Mouse (Mus musculus) lung, postnatal 14 days (tissue): ENCODE results near the gene Ccdc173.

ENCODE experiments used
- DNase-seq: peaks from one replicate; pipeline ENCODE4 v3.0.0; 2021

Ccdc173 gene

DNA sequence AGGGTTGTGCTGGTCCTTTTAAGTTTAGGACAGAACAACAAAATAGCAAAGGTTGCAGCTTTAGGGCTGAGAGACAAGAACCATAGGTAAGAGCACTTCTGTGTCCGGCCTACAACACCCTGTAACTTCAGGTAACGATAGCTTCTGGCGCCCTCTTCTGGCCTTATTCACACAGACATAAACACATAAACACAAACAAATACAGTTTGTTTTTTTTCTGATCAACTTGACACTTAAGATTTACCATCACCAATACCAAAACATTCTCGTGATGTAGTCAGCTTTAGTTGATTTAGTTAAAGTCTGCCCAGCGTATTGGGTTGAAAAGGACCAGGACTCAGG lies 10.6 kb downstream of the Ccdc173 start:
- DNase-seq = peak; percentile 39

DNA sequence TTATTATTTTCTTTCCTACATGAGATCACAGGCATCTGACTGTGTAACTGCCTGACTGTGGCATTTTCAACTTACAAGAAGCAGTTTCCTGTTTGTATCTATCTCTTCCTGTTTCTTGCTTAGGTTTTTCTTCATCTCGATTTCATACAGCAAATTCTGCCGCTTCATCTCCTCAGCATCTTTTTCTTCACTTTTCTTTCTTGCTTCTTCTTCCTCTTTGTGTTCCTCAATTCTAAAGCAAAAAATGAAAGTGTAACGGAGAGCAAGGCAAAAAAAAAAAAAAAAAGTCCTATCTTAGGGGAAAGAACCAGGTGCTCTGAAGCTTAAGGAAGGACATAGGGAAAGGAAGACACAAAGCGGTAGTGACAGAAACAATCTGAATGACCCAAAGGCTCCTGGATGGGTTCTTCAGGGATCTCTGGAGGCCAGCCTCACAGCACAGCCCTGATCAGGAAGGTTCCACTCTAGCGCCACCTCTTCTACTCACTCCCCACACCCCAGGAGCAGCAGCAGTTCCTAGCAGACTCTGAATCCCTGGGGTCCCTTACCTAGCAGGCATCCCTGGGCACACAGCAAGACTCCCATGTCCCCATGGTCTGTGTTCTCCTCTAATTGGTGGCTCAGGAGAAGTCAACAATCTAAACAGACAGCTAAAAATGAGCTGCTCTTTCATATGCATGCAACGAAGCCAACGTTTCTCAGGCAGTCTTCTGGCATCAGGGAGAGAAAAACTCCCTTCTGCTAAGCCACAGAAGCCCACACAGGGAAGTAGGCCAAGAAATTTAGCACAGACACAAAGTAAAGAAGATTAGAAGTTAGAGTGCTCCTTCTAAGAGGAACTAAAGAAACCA lies 11.2 kb downstream of the Ccdc173 start:
- peak; percentile 2 for DNase-seq

DNA sequence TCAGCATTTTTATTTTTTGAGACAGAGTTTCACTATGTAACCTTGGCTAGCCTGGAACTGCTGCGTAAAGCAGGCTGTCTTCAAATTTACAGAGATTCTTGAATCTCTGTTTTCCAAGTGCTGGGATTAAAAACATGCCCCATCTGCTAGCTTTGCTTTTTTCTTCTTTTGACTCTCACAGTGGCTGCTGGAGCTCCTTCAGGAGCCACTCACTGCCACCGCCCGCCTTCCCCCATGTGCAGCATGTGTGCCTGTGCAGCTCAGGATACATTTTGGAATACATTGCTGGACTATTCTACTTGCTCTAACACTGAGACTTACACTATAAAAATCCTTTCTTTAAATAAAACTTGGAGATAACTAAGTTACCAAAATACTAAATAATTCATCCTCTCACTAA lies 16.0 kb downstream of the Ccdc173 start:
- DNase-seq = no peak

DNA sequence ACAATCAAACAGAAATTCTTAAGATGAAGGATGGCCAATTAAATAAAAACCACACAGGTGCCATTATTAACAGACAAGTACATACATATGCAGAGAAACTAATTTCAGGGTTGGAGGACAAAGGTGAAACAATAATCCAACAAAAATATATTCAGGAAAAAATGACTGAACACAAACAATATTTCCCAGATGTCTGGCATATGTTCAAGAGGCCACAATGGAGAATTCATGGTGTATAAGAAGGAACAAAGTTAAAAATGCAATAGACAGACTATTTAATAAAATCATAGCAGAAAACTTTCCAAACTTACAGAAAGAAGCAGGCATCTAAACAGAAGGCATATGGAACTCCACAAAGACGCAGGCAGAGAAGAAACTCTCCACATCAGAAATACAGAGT lies 24.7 kb downstream of the Ccdc173 start:
- no peak for DNase-seq

DNA sequence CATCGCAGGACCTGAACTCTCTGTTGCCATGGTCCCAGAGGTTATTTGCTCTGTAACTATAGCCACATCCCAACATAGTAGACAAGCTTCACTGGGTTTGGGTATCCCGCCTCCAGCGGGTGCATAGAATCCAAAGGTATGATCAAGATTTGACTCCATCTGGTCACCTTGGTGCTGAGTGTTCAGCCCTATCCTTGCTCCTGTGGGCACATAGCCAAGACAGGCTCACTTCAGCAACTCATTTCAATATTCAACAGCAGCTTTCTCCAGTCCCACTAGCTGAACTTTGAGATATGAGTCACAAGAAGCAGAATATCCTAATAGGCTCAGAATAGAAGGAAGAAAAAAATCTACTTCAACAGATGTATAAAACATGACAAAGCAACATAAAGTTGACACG lies 26.0 kb downstream of the Ccdc173 start:
- no peak for DNase-seq

DNA sequence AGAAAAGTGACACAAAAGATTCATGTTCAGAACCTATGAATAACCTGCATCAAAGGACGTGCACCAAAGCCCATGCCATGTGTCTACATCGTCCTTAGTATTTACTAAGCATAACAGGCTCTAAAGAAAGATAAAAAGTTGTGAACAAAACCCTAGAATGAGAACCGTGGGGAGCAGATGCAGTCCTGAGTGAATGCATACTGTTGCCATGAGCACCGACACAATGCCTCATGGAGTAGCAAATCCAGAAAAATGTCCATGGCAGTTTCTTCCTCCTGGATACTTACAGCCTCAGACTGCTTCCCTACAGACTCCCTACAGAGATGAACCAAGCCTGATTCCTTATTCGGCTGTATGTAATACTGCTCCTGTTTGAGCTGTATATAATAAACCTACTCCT lies 28.4 kb downstream of the Ccdc173 start:
- DNase-seq = no peak

DNA sequence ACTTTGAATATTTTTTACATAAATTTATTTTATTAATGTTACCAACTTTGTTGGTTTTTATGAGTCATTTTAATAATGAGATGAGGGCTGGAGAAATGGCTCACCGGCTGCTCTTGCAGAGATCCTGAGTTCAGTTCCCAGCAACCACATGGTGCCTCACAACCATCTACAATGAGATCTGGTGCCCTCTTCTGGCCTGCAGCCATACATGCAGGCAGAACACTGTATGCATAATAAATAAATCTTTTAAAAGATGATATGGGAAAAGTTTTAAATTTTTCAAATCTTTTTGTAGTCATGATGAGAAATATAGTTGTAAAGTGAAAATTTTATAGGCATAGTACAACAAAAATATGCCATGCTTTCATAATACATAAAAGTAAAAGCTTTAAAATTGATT lies 44.3 kb downstream of the Ccdc173 start:
- no peak for DNase-seq

DNA sequence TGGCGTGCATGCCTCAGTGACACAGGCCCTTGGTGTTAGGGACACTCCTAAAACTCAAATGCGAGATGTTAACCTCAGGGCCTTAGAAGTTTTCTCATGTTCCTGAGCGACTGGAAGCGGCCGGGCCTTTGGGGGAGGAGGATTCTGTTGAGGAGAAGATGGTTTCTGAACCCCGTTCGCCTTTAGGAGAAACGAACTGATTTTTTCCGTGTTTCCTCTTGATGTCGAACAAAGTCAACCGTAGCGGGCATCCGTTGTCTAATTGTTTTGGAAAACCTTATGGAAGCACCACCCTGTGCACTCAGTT lies 65.9 kb downstream of the Ccdc173 start:
- no peak for DNase-seq

DNA sequence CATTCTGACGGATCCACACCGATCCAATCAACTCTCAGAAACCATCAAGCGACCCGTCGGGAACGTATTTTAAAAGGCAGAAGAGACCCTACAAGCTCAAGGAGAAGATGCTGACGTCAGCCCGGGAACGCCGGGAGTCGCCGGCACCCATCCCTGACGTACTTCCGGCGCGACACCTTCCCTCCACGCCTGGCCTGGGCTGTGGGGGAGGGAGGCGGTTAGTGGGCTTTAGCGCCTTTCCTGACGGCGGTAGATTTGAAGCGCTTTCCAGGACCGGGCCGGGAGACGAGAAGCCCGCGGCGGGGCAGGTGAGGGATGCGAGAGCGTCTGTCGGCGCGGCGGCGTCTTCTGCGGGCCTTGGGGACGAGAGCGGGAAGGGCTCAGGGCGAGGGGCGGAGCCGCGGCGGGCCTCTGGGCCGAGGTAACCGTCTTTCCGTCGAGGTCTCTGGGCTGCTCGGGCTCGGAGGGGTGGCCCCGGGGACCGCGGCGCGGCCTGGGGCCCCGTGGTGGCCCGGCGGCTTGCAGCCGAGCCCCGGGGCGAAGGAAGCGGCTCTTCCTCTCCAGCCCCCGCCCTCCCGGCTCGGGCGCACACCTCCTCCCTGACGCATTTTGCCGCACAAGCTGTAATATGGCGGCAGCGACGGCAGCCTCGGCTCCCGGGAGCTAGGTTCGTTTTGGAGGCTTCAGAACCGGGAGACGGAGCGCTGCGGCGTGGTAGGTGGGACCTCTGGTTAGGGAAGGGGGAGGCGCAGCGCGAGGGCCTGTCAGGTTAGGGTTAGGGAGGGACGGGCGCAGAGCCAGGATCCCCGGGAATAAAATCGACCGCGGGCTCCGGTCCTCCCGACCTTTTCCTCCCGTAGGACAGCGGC lies 66.5 kb downstream of the Ccdc173 start:
- peak; percentile 93 for DNase-seq

DNA sequence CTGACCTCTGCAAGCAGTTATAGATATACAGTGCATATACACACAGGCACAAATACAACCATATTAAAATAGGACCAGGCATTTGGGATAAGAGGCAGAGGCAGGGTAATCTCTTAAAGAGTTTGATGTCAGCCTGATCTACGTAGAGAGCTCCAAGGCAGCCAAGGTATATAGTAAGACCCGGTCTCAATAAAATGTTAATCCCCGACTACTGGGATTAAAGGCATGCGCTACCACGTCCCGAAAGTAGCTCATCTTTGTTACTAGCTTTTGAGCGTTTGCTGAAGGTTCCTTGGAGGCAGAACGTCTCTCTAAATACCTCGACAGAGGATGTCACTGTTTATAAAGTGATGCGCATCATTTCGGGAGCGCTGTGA lies 67.1 kb downstream of the Ccdc173 start, which contains the start of gene Ppig:
TSS of gene Ppig (plus strand) at position 273 of the 377 bp plus-strand sequence.
- DNase-seq = no peak

DNA sequence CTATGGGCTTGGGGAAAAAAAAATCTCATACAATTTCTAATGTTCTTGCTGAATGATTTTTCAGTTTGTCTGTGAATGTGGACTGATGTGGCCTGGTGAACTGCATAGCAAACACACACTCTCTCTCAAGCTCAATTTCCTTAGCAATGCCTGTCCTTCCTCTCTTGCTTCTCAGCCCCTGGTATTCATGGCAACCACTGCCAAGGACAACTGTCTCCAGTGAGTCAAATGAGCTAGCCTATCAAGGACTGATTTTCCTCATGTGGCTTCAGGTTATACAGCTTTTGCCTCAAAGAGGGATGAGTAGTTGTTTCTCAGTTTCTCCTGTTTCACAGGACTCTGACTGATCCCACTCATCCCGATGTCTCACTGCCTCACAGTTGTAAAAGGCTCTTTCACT lies 70.3 kb downstream of the Ccdc173 start:
- no peak for DNase-seq

DNA sequence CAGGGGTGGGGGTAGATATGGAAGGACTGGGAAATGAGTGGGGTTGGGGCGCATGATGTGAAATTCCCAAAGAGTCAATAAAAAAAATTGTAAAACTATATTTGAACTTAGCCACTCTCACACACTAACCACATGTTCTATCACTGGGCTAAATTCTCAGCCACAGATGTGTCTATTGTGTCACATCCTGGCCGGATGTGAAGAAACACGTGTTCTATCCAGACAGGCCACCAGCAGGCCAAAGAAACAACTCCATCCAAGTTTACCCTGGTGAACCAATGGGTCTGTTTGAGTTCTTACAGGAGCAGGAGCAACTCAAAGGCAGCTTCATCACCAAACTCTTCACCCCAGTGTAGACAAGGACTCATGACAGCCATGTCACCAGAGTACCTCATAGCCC lies 72.9 kb downstream of the Ccdc173 start:
- no peak for DNase-seq

DNA sequence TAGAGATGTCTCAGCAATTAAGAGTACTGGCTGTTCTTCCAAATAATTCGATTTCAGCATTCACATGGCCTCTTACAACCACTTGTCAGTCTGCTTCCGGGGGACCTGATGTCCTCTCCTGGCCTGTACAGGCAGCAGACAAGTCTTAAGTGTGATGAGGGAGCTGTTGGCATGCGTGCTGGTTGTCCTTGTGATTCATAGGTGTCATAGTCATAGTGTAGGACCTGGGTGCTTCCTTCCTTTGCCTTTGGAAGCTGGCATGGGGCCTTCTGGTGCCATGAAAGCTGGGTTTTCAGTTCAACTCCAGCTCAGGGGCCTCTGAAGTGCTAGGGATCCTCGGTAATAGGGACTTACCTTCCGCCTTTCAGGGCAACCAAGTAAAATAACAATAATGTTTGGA lies 75.2 kb downstream of the Ccdc173 start:
- no peak for DNase-seq

DNA sequence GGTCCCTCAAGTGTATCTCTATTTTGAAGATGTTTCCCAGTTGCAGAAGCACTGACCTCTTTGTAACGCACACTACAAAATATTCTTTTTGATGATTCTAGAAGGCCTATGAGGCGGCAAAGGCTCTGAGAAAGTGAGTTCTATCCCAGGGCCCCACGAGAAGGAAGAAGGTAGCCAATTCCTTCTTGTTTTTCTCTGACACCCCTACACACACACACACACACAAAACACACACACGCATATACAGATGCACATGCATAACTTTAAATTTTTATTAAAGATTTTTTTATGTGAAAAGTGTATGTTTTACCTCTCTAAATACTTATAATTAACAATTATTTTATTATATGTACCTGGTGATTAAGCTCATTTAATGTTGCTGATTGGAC lies 75.8 kb downstream of the Ccdc173 start:
- DNase-seq = no peak

DNA sequence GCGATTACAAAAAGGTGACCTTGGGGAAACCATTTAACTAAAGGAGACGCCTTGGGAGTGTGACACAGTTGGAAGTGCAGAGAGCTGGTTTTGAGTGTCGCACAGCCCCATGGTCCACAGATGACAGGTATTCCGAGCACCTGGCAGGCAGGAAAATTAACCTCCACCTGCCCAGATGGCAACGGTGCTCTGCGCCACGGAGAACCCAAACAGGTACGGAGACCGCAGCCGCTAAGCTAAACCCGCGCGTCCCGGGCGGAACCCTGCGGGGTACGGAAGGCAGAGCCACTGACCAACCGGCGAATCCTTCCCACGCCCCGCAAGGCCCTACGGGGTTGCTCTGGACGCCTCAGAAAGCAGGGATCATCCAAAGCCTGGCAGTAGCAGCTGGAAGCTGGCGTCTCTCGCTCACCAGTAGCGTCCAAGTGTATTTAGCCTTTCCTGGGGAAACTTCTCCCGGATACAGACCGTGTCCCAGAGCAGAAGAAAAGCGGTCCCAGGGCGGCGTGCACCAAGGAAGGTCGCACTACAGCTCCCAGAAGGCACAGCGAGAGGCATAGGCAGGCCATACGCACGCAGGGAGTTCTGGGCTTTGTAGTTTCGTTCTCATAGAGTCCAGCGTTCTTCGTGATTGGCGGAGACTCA lies 76.3 kb downstream of the Ccdc173 start, which contains the start of gene Fastkd1:
TSS of gene Fastkd1 (minus strand) at position 536 of the 645 bp plus-strand sequence.
- DNase-seq = peak; percentile 83

DNA sequence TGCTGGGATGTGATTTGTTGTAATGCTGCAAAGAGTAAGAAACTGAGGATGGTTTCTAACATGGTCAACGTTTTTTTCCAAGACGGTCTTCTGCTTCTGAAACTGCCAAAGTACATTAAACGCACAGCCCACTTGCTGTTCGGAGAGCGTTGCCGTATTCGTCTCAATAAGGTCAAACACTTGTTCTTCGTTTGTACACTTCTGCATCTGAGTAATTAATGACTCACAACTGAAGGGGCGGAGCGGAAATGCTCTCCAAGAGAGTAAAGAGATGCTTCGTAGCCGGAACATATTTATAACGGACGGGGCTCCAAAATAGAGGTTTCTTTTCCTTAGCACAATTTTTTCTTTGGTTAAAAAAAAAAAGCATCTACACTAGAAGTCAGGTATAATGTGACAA lies 77.2 kb downstream of the Ccdc173 start:
- DNase-seq = no peak
